Mouse (Mus musculus): Measurements from ENCODE around the gene Moxd1. TPM values are rescaled to one million over a fixed set of nuclear protein-coding genes. Genes with fewer than 3 reads are reported as not detected.
A peak's percentile ranks its signal among the peaks of the same experiment; 100 is the strongest.

The Moxd1 gene
- polyA plus RNA-seq, 1 experiment: 0.06 TPM

- H3K27ac ChIP-seq (ENCODE audit: insufficient read depth, low read length): no peak overlapping the region
- TF ChIP-seq POLR2A (IDR thresholded peaks at IDR 0.05; ENCODE audit: low read depth, low read length) (no peak), CTCF (IDR thresholded peaks at IDR 0.05; ENCODE audit: extremely low read depth, insufficient read depth, insufficient read length, insufficient replicate concordance) (no peak)
- no peak for DNase-seq (ENCODE audit: low read depth in 1 of 2, low spot score in 2 of 2)
- no peaks in the 10 kb centered on the region for H3K4me1 ChIP-seq (ENCODE audit: control insufficient read depth, insufficient read depth, insufficient read length)
- H3K27me3 ChIP-seq (ENCODE audit: control insufficient read depth, insufficient read depth, low read length): no peaks in the 10 kb centered on the region
- H3K36me3 ChIP-seq (ENCODE audit: control insufficient read depth, insufficient read depth, low read length): no peaks in the 10 kb centered on the region
- 91% methylated on average over 5 of the region's 5 CpGs for WGBS
- H3K4me3 ChIP-seq (ENCODE audit: extremely low read depth, insufficient read depth, insufficient read length): no peak overlapping the region
Measured at GRCm38 (mm10) chr10:24259794-24260590, 36.7 kb downstream of the Moxd1 start.

GRCm38 (mm10) chr10:24267520-24267919, 44.2 kb downstream of the Moxd1 start:
- no peak overlapping the region for H3K27ac ChIP-seq (ENCODE audit: insufficient read depth, low read length)
- no peaks in the 10 kb centered on the region for H3K4me1 ChIP-seq (ENCODE audit: control insufficient read depth, insufficient read depth, insufficient read length)
- DNase-seq (ENCODE audit: low read depth in 1 of 2, low spot score in 2 of 2): no peak
- 82% methylated on average over 2 of the region's 2 CpGs for whole genome bisulfite sequencing
- no peaks in the 10 kb centered on the region for H3K27me3 ChIP-seq (ENCODE audit: control insufficient read depth, insufficient read depth, low read length)
- TF ChIP-seq CTCF (IDR thresholded peaks at IDR 0.05; ENCODE audit: extremely low read depth, insufficient read depth, insufficient read length, insufficient replicate concordance) (no peak), POLR2A (IDR thresholded peaks at IDR 0.05; ENCODE audit: low read depth, low read length) (no peak)
- H3K4me3 ChIP-seq (ENCODE audit: extremely low read depth, insufficient read depth, insufficient read length): no peak overlapping the region
- no peaks in the 10 kb centered on the region for H3K36me3 ChIP-seq (ENCODE audit: control insufficient read depth, insufficient read depth, low read length)

- Histone ChIP-seq H3K4me3 (ENCODE audit: extremely low read depth, insufficient read depth, insufficient read length) (no peak overlapping the region), H3K4me1 (ENCODE audit: control insufficient read depth, insufficient read depth, insufficient read length) (no peaks in the 10 kb centered on the region), H3K36me3 (ENCODE audit: control insufficient read depth, insufficient read depth, low read length) (no peaks in the 10 kb centered on the region), H3K27ac (ENCODE audit: insufficient read depth, low read length) (no peak overlapping the region), H3K27me3 (ENCODE audit: control insufficient read depth, insufficient read depth, low read length) (no peaks in the 10 kb centered on the region)
- TF ChIP-seq POLR2A (IDR thresholded peaks at IDR 0.05; ENCODE audit: low read depth, low read length) (no peak), CTCF (IDR thresholded peaks at IDR 0.05; ENCODE audit: extremely low read depth, insufficient read depth, insufficient read length, insufficient replicate concordance) (no peak)
- WGBS: 55% methylated on average over 6 of the region's 6 CpGs
- DNase-seq (ENCODE audit: low read depth in 1 of 2, low spot score in 2 of 2): no peak
Measured at GRCm38 (mm10) chr10:24271077-24271637, 47.8 kb downstream of the Moxd1 start.

GRCm38 (mm10) chr10:24276211-24276610, 52.9 kb downstream of the Moxd1 start:
- no peaks in the 10 kb centered on the region for H3K4me1 ChIP-seq (ENCODE audit: control insufficient read depth, insufficient read depth, insufficient read length)
- no peak for TF ChIP-seq CTCF (IDR thresholded peaks at IDR 0.05; ENCODE audit: extremely low read depth, insufficient read depth, insufficient read length, insufficient replicate concordance)
- no peak for TF ChIP-seq POLR2A (IDR thresholded peaks at IDR 0.05; ENCODE audit: low read depth, low read length)
- no peak for DNase-seq (ENCODE audit: low read depth in 1 of 2, low spot score in 2 of 2)
- 66% methylated on average over 7 of the region's 7 CpGs for WGBS
- no peaks in the 10 kb centered on the region for H3K27me3 ChIP-seq (ENCODE audit: control insufficient read depth, insufficient read depth, low read length)
- no peaks in the 10 kb centered on the region for H3K36me3 ChIP-seq (ENCODE audit: control insufficient read depth, insufficient read depth, low read length)
- H3K4me3 ChIP-seq (ENCODE audit: extremely low read depth, insufficient read depth, insufficient read length): no peak overlapping the region
- no peak overlapping the region for H3K27ac ChIP-seq (ENCODE audit: insufficient read depth, low read length)

GRCm38 (mm10) chr10:24282650-24283049, 59.3 kb downstream of the Moxd1 start:
- H3K4me3 ChIP-seq (ENCODE audit: extremely low read depth, insufficient read depth, insufficient read length): no peak overlapping the region
- H3K4me1 ChIP-seq (ENCODE audit: control insufficient read depth, insufficient read depth, insufficient read length): no peaks in the 10 kb centered on the region
- no peak overlapping the region for H3K27ac ChIP-seq (ENCODE audit: insufficient read depth, low read length)
- DNase-seq (ENCODE audit: low read depth in 1 of 2, low spot score in 2 of 2): no peak
- no peaks in the 10 kb centered on the region for H3K27me3 ChIP-seq (ENCODE audit: control insufficient read depth, insufficient read depth, low read length)
- TF ChIP-seq CTCF (IDR thresholded peaks at IDR 0.05; ENCODE audit: extremely low read depth, insufficient read depth, insufficient read length, insufficient replicate concordance) (no peak), POLR2A (IDR thresholded peaks at IDR 0.05; ENCODE audit: low read depth, low read length) (no peak)
- no peaks in the 10 kb centered on the region for H3K36me3 ChIP-seq (ENCODE audit: control insufficient read depth, insufficient read depth, low read length)
- 71% methylated on average over 5 of the region's 5 CpGs for WGBS

GRCm38 (mm10) chr10:24291611-24292010, 68.3 kb downstream of the Moxd1 start:
- TF ChIP-seq POLR2A (IDR thresholded peaks at IDR 0.05; ENCODE audit: low read depth, low read length) (no peak), CTCF (IDR thresholded peaks at IDR 0.05; ENCODE audit: extremely low read depth, insufficient read depth, insufficient read length, insufficient replicate concordance) (no peak)
- Histone ChIP-seq H3K4me1 (ENCODE audit: control insufficient read depth, insufficient read depth, insufficient read length) (no peaks in the 10 kb centered on the region; the same call in 1 of the 2 replicates), H3K36me3 (ENCODE audit: control insufficient read depth, insufficient read depth, low read length) (no peaks in the 10 kb centered on the region), H3K27ac (ENCODE audit: insufficient read depth, low read length) (no peak overlapping the region), H3K4me3 (ENCODE audit: extremely low read depth, insufficient read depth, insufficient read length) (no peak overlapping the region), H3K27me3 (ENCODE audit: control insufficient read depth, insufficient read depth, low read length) (no peaks in the 10 kb centered on the region)
- 12% methylated on average over 8 of the region's 8 CpGs for WGBS
- DNase-seq (ENCODE audit: low read depth in 1 of 2, low spot score in 2 of 2): no peak

- DNase-seq (ENCODE audit: low read depth in 1 of 2, low spot score in 2 of 2): peak in 1 of 2 experiments; percentile 21
- 50% methylated on average over 1 of the region's 1 CpGs for WGBS
Measured at GRCm38 (mm10) chr10:24292671-24293070, 69.4 kb downstream of the Moxd1 start.

More at GRCm38 (mm10) chr10:24292671-24293070, 69.4 kb downstream of the Moxd1 start:
- Histone ChIP-seq H3K27ac (ENCODE audit: insufficient read depth, low read length) (no peak overlapping the region), H3K4me3 (ENCODE audit: extremely low read depth, insufficient read depth, insufficient read length) (no peak overlapping the region), H3K27me3 (ENCODE audit: control insufficient read depth, insufficient read depth, low read length) (no peaks in the 10 kb centered on the region), H3K4me1 (ENCODE audit: control insufficient read depth, insufficient read depth, insufficient read length) (no peaks in the 10 kb centered on the region; the same call in 1 of the 2 replicates), H3K36me3 (ENCODE audit: control insufficient read depth, insufficient read depth, low read length) (no peaks in the 10 kb centered on the region)
- TF ChIP-seq POLR2A (IDR thresholded peaks at IDR 0.05; ENCODE audit: low read depth, low read length) (no peak), CTCF (IDR thresholded peaks at IDR 0.05; ENCODE audit: extremely low read depth, insufficient read depth, insufficient read length, insufficient replicate concordance) (no peak)
